Comparison of ENCODE assay signal across 26 mouse cellular contexts in the genomic region with DNA sequence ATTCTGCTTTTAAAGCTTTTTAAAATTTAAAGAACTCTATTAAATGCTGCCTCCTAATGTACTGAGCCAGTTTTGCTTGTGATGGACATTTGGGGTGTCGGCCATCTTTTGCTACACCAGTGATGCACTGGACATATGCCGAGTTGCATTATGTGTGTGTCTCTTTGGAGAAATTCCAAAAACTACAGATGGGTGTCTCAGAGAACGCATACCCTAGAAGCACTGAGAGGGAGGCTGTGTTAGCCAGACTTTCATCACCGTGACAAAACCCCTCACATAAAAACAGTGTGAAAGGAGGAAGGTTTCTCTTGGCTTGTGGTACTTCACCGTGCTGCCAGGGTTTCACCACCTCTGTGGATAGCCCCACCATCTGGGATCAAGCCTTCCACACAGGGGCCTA. TPM values are rescaled to one million over a fixed set of nuclear protein-coding genes. Genes with fewer than 3 reads are reported as not detected.
"Had no signal": no experiment of that assay in that cellular context is flagged by ENCODE, and none has a peak within 500 bp of the region (broad histone marks: within the 10 kb centered on the region; RNA-seq: fewer than 3 reads in every experiment).

No protein-coding gene starts in this region.

- H3K36me3 ChIP-seq: kidney, embryonic 15.5 days; limb, embryonic 10.5 days; limb, embryonic 13.5 days; liver, embryonic 12.5 days; liver, embryonic 15.5 days; lung, embryonic 15.5 days; midbrain, embryonic 12.5 days; midbrain, embryonic 15.5 days; neural tube, embryonic 13.5 days; stomach, embryonic 15.5 days had no signal

- DNase-seq: kidney, postnatal 10 days; kidney, postnatal 36 days; layer of hippocampus, postnatal 36 days; liver; lung, adult 18-20 months; lung, postnatal 14 days; lung, postnatal 4 days; retina, postnatal 1 day; right cerebral cortex, postnatal 25 days; spleen, adult 18-20 months; thymus, postnatal 25 days had no signal

- H3K27me3 ChIP-seq: kidney, embryonic 15.5 days; limb, embryonic 13.5 days; liver, embryonic 12.5 days; liver, embryonic 15.5 days; lung, embryonic 15.5 days; midbrain, embryonic 12.5 days; midbrain, embryonic 15.5 days; neural tube, embryonic 13.5 days; stomach, embryonic 15.5 days had no signal

- ATAC-seq: liver, embryonic 12.5 days; midbrain, embryonic 15.5 days had no signal

- H3K4me1 ChIP-seq: kidney, embryonic 15.5 days; limb, embryonic 10.5 days; limb, embryonic 13.5 days; liver, embryonic 12.5 days; liver, embryonic 15.5 days; lung, embryonic 15.5 days; midbrain, embryonic 12.5 days; midbrain, embryonic 15.5 days; neural tube, embryonic 13.5 days; stomach, embryonic 15.5 days had no signal

- H3K27ac ChIP-seq: kidney, embryonic 15.5 days; left cerebral cortex, adult 2 months; limb, embryonic 10.5 days; limb, embryonic 13.5 days; liver, embryonic 12.5 days; liver, embryonic 15.5 days; lung, embryonic 15.5 days; midbrain, embryonic 12.5 days; midbrain, embryonic 15.5 days; neural tube, embryonic 13.5 days; stomach, embryonic 15.5 days had no signal

- H3K4me3 ChIP-seq: kidney, embryonic 15.5 days; left cerebral cortex, adult 2 months; limb, embryonic 10.5 days; limb, embryonic 13.5 days; liver, embryonic 12.5 days; liver, embryonic 15.5 days; lung, embryonic 15.5 days; midbrain, embryonic 12.5 days; midbrain, embryonic 15.5 days; myocyte; neural tube, embryonic 13.5 days; stomach, embryonic 15.5 days had no signal

- H3K4me2 ChIP-seq: kidney, embryonic 15.5 days; limb, embryonic 13.5 days; liver, embryonic 12.5 days; liver, embryonic 15.5 days; lung, embryonic 15.5 days; midbrain, embryonic 12.5 days; midbrain, embryonic 15.5 days; neural tube, embryonic 13.5 days; stomach, embryonic 15.5 days had no signal

- H3K9ac ChIP-seq: kidney, embryonic 15.5 days; limb, embryonic 13.5 days; liver, embryonic 12.5 days; liver, embryonic 15.5 days; lung, embryonic 15.5 days; midbrain, embryonic 12.5 days; midbrain, embryonic 15.5 days; neural tube, embryonic 13.5 days; stomach, embryonic 15.5 days had no signal

- H3K9me3 ChIP-seq: kidney, embryonic 15.5 days; limb, embryonic 10.5 days; limb, embryonic 13.5 days; liver, embryonic 12.5 days; liver, embryonic 15.5 days; lung, embryonic 15.5 days; midbrain, embryonic 12.5 days; midbrain, embryonic 15.5 days; neural tube, embryonic 13.5 days; stomach, embryonic 15.5 days had no signal

RNA-seq across cellular contexts. Expression of a gene that starts 14.8 kb away (rescaled TPM):
- total RNA-seq: megakaryocyte progenitor cell, adult 5-6 weeks had no signal

RNA-seq across cellular contexts. Expression of a gene that starts 50.0 kb away (rescaled TPM):
- total RNA-seq: megakaryocyte progenitor cell, adult 5-6 weeks; megakaryocyte-erythroid progenitor cell, adult 5-6 weeks; neutrophil, adult 5-6 weeks had no signal
